Mouse (Mus musculus) MEL (cell line): ENCODE results near the gene Zscan10. TPM values are rescaled to one million over a fixed set of nuclear protein-coding genes. Genes with fewer than 3 reads are reported as not detected.
A peak's percentile ranks its signal among the peaks of the same experiment; 100 is the strongest.

Source experiments
- DNase-seq: peaks from one replicate; pipeline ENCODE4 v3.0.0; 2011; ENCODE audit warnings: low read depth, low spot score
- H3K27ac ChIP-seq: 2 replicates; pipeline ENCODE4 v1.5.1; 2012; ENCODE audit warnings: low read depth, mild to moderate bottlenecking, control low read depth, low read length, moderate library complexity; ENCODE audit not compliant: control insufficient read depth
- H3K27me3 ChIP-seq, 2 experiments: fragments of 150-350 bp in 1 of 2; sonication (generic) in 1 of 2; 2 replicates each; pipeline ENCODE4 v1.6.1; 2012; ENCODE audit warnings: low read length in 2 of 2, mild to moderate bottlenecking in 2 of 2, improper control_type of control experiment in 1 of 2, moderate library complexity in 1 of 2; ENCODE audit not compliant: insufficient read depth in 2 of 2, control insufficient read depth in 1 of 2
- H3K36me3 ChIP-seq, 2 experiments: 2 replicates each; pipeline ENCODE4 v1.6.1; 2012 to 2014; ENCODE audit warnings: low read length in 2 of 2, improper control_type of control experiment in 1 of 2, inconsistent platforms in 1 of 2, mild to moderate bottlenecking in 1 of 2; ENCODE audit not compliant: insufficient read depth in 2 of 2, control insufficient read depth in 1 of 2
- H3K4me1 ChIP-seq, 2 experiments: fragments of 150-350 bp in 1 of 2; sonication (generic) in 1 of 2; 2 replicates each; pipeline ENCODE4 v1.6.1; 2012; ENCODE audit warnings: low read length in 2 of 2, improper control_type of control experiment in 1 of 2, mild to moderate bottlenecking in 1 of 2; ENCODE audit not compliant: insufficient read depth in 2 of 2, control insufficient read depth in 1 of 2
- H3K4me3 ChIP-seq, 2 experiments: fragments of 150-350 bp in 1 of 2; sonication (generic) in 1 of 2; 2 replicates each; pipeline ENCODE4 v1.5.1; 2012; ENCODE audit warnings: low read depth in 2 of 2, low read length in 2 of 2, mild to moderate bottlenecking in 2 of 2, moderate library complexity in 2 of 2, control low read depth in 1 of 2, improper control_type of control experiment in 1 of 2; ENCODE audit not compliant: control insufficient read depth in 1 of 2, insufficient read depth in 1 of 2
- H3K79me2 ChIP-seq: 2 replicates; pipeline ENCODE4 v1.6.1; 2012; ENCODE audit warnings: mild to moderate bottlenecking, low read length, moderate library complexity; ENCODE audit not compliant: control insufficient read depth, poor library complexity, insufficient read depth
- H3K9ac ChIP-seq: 2 replicates; pipeline ENCODE4 v1.6.1; 2012; ENCODE audit warnings: low read depth, mild to moderate bottlenecking, control low read depth, low read length, moderate library complexity; ENCODE audit not compliant: control insufficient read depth, poor library complexity, severe bottlenecking
- H3K9me3 ChIP-seq: fragments of 150-350 bp; sonication (generic); replicated peaks from 2 replicates; pipeline ENCODE4 v1.6.1; 2012; ENCODE audit warnings: mild to moderate bottlenecking, low read length, improper control_type of control experiment, moderate library complexity; ENCODE audit not compliant: insufficient read depth
- BHLHE40 ChIP-seq: IDR thresholded peaks from 2 replicates; pipeline ENCODE4 v1.6.1; 2012; ENCODE audit warnings: low read depth, mild to moderate bottlenecking, inconsistent platforms, low read length, improper control_type of control experiment, borderline replicate concordance
- CHD1 ChIP-seq: IDR thresholded peaks from 2 replicates; pipeline ENCODE4 v1.6.1; 2012; ENCODE audit warnings: low read depth, mild to moderate bottlenecking, inconsistent platforms, low read length, improper control_type of control experiment
- CHD2 ChIP-seq: IDR thresholded peaks from 2 replicates; pipeline ENCODE4 v1.6.1; 2011; ENCODE audit warnings: low read length, improper control_type of control experiment
- CTCF ChIP-seq, 3 experiments: IDR thresholded peaks in 2 of 3; conservative IDR thresholded peaks in 1 of 3; 2 replicates each; pipeline ENCODE4 v1.5.1; 2011 to 2012; ENCODE audit warnings: low read length in 3 of 3, low read depth in 2 of 3, mild to moderate bottlenecking in 2 of 3, improper control_type of control experiment in 1 of 3, inconsistent platforms in 1 of 3, mixed read lengths in 1 of 3, moderate library complexity in 1 of 3; ENCODE audit not compliant: control insufficient read depth in 1 of 3, insufficient read depth in 1 of 3, poor library complexity in 1 of 3, severe bottlenecking in 1 of 3
- E2F4 ChIP-seq: IDR thresholded peaks from 2 replicates; pipeline ENCODE4 v1.6.1; 2011; ENCODE audit warnings: low read depth, low read length, improper control_type of control experiment, borderline replicate concordance
- ETS1 ChIP-seq: IDR thresholded peaks from 2 replicates; pipeline ENCODE4 v1.6.1; 2012; ENCODE audit warnings: low read depth, mild to moderate bottlenecking, inconsistent platforms, low read length, improper control_type of control experiment, moderate library complexity
- GABPA ChIP-seq: IDR thresholded peaks from 2 replicates; pipeline ENCODE4 v1.6.1; 2012; ENCODE audit warnings: low read depth, mild to moderate bottlenecking, inconsistent platforms, low read length, improper control_type of control experiment, moderate library complexity
- GATA1 ChIP-seq: IDR thresholded peaks from 2 replicates; pipeline ENCODE4 v1.6.1; 2011; ENCODE audit warnings: low read depth, low read length, improper control_type of control experiment
- HCFC1 ChIP-seq: IDR thresholded peaks from 2 replicates; pipeline ENCODE4 v1.6.1; 2012; ENCODE audit warnings: low read depth, mild to moderate bottlenecking, inconsistent platforms, low read length, improper control_type of control experiment, moderate library complexity
- JUND ChIP-seq: IDR thresholded peaks from 2 replicates; pipeline ENCODE4 v1.6.1; 2011; ENCODE audit warnings: low read depth, mild to moderate bottlenecking, improper control_type of control experiment, low read length
- KAT2A ChIP-seq: conservative IDR thresholded peaks from 2 replicates; pipeline ENCODE4 v1.6.1; 2012; ENCODE audit warnings: low read depth, low read length, improper control_type of control experiment, inconsistent platforms
- MAX ChIP-seq: IDR thresholded peaks from 2 replicates; pipeline ENCODE4 v1.6.1; 2011; ENCODE audit warnings: low read length, improper control_type of control experiment
- MAZ ChIP-seq: IDR thresholded peaks from 2 replicates; pipeline ENCODE4 v1.6.1; 2012; ENCODE audit warnings: low read depth, mild to moderate bottlenecking, inconsistent platforms, low read length, improper control_type of control experiment
- MXI1 ChIP-seq: IDR thresholded peaks from 2 replicates; pipeline ENCODE4 v1.6.1; 2011; ENCODE audit warnings: mild to moderate bottlenecking, low read depth, low read length, improper control_type of control experiment
- MYB ChIP-seq: IDR thresholded peaks from 2 replicates; pipeline ENCODE4 v1.6.1; 2011; ENCODE audit warnings: mild to moderate bottlenecking, low read depth, low read length, improper control_type of control experiment
- MYC ChIP-seq: IDR thresholded peaks from 2 replicates; pipeline ENCODE4 v1.6.1; 2011; ENCODE audit warnings: low read depth, mild to moderate bottlenecking, low read length, improper control_type of control experiment, moderate library complexity
- NELFE ChIP-seq: IDR thresholded peaks from 2 replicates; pipeline ENCODE4 v1.6.1; 2011; ENCODE audit warnings: low read depth, low read length, improper control_type of control experiment
- NRF1 ChIP-seq: IDR thresholded peaks from 2 replicates; pipeline ENCODE4 v1.6.1; 2014; ENCODE audit warnings: low read depth, mild to moderate bottlenecking, inconsistent platforms, low read length, improper control_type of control experiment, moderate library complexity; ENCODE audit not compliant: poor library complexity, insufficient read depth, severe bottlenecking
- POLR2A ChIP-seq, 2 experiments: IDR thresholded peaks; 2 replicates each; pipeline ENCODE4 v1.6.1; 2011 to 2012; ENCODE audit warnings: low read length in 2 of 2, mild to moderate bottlenecking in 2 of 2, control low read depth in 1 of 2, improper control_type of control experiment in 1 of 2, low read depth in 1 of 2, moderate library complexity in 1 of 2; ENCODE audit not compliant: control insufficient read depth in 1 of 2, insufficient read depth in 1 of 2, poor library complexity in 1 of 2
- POLR2AphosphoS2 ChIP-seq: IDR thresholded peaks from 2 replicates; pipeline ENCODE4 v1.6.1; 2011; ENCODE audit warnings: low read length, improper control_type of control experiment
- POLR2AphosphoS5 ChIP-seq: IDR thresholded peaks from 2 replicates; pipeline ENCODE4 v1.6.1; 2012; ENCODE audit warnings: low read depth, borderline replicate concordance, mild to moderate bottlenecking, inconsistent platforms, low read length, moderate library complexity, mixed read lengths
- RAD21 ChIP-seq: IDR thresholded peaks from 2 replicates; pipeline ENCODE4 v1.6.1; 2011; ENCODE audit warnings: mild to moderate bottlenecking, low read depth, low read length, improper control_type of control experiment
- RCOR1 ChIP-seq: IDR thresholded peaks from 2 replicates; pipeline ENCODE4 v1.6.1; 2012; ENCODE audit warnings: low read depth, mild to moderate bottlenecking, inconsistent platforms, low read length, improper control_type of control experiment
- SIN3A ChIP-seq: IDR thresholded peaks from 2 replicates; pipeline ENCODE4 v1.6.1; 2012; ENCODE audit warnings: low read length, improper control_type of control experiment, inconsistent platforms
- SMC3 ChIP-seq: IDR thresholded peaks from 2 replicates; pipeline ENCODE4 v1.6.1; 2011; ENCODE audit warnings: low read depth, low read length, improper control_type of control experiment
- TBP ChIP-seq: IDR thresholded peaks from 2 replicates; pipeline ENCODE4 v1.8.0; 2011; ENCODE audit warnings: low read depth, low read length, improper control_type of control experiment
- TCF12 ChIP-seq: IDR thresholded peaks from 2 replicates; pipeline ENCODE4 v1.6.1; 2014; ENCODE audit warnings: low read depth, mild to moderate bottlenecking, inconsistent platforms, low read length, improper control_type of control experiment, moderate library complexity
- UBTF ChIP-seq: IDR thresholded peaks from 2 replicates; pipeline ENCODE4 v1.6.1; 2012; ENCODE audit warnings: low read depth, mild to moderate bottlenecking, inconsistent platforms, low read length, improper control_type of control experiment, moderate library complexity, borderline replicate concordance; ENCODE audit not compliant: insufficient read depth
- USF1 ChIP-seq: IDR thresholded peaks from 2 replicates; pipeline ENCODE4 v1.6.1; 2014; ENCODE audit warnings: low read depth, mild to moderate bottlenecking, inconsistent platforms, low read length, improper control_type of control experiment, moderate library complexity
- USF2 ChIP-seq, 2 experiments: IDR thresholded peaks; 2 replicates each; pipeline ENCODE4 v1.6.1; 2011 to 2012; ENCODE audit warnings: improper control_type of control experiment in 2 of 2, low read length in 2 of 2, borderline replicate concordance in 1 of 2, inconsistent platforms in 1 of 2, low read depth in 1 of 2, mild to moderate bottlenecking in 1 of 2; ENCODE audit not compliant: insufficient read depth in 1 of 2
- ZMIZ1 ChIP-seq: IDR thresholded peaks from 2 replicates; pipeline ENCODE4 v1.6.1; 2012; ENCODE audit warnings: low read depth, mild to moderate bottlenecking, inconsistent platforms, low read length, improper control_type of control experiment, moderate library complexity
- polyA plus RNA-seq, 2 experiments: library from polyadenylated mRNA; stranded (reverse) in 1 of 2; unstranded in 1 of 2; fragments of >175 nt in 1 of 2; fragments of >200 nt in 1 of 2; gene quantifications; 2 replicates each; pipeline versions ENCODE4 v1.2.1 to v1.2.4; 2012; ENCODE audit warnings: low replicate concordance in 2 of 2, low read depth in 1 of 2; ENCODE audit not compliant: insufficient read length in 2 of 2, insufficient read depth in 1 of 2, missing spikeins in 1 of 2
- total RNA-seq: library from RNA; depleted of rRNA; stranded (reverse); fragments of 300-350 nt; gene quantifications from 2 replicates; pipeline ENCODE4 v1.2.3, GENCODE M21; 2012

The Zscan10 gene
- total and polyA plus RNA-seq, 3 experiments: 0.08 TPM; not detected in 2

DNA sequence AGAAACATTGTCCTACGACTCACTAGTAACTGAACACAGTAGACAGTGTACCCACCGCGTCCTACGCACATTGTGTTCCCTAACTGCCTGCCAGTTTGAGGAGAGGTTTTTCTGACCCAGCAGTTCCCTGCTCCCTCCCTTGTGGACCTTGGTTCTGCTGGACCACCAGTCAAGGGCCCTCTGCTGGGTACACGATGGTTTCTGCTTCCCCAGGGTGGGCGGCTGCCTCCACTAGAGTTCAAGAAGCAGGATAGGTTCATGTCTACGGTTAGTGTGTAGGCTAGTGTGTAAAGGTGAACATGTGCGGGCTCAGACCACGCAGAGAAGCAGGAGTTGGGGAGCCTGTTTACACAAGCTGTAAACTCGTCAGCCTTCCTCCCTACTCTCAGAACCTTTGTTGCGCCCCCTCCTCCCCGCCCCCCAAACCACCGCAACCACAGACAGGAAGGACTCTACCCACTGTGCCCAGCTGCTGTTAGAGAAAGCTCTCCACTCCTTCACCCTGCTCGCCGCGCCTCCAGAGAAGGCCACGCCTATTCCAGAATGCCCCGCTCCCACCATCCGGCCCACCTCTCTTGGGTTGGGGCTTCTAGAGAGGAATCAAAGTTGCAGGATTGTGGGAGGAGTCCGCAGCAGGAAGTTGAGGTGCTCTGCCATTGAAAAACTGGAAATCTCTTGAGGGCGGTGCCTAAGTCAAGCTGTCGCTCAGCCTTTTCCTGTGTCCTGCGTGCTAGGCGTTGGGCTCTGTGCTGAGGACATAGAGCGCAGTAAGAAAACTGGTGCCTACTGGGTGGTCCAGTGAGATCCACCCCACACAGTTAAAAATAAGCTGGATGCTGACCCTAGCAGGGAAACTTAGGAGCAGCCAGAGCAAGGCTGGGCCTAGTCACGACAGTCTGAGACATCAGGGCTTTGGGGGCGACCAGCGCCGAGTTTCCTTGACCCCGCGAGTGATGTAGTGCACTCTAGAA, 1.8 kb upstream of the Zscan10 start, which contains the start of gene Zfp13 (continued):
- TF ChIP-seq CTCF (IDR thresholded peaks at IDR 0.05 in 2 of 3, conservative IDR thresholded peaks at IDR 0.05 in 1 of 3; ENCODE audit: control insufficient read depth in 1 of 3, insufficient read depth in 1 of 3, low read depth in 2 of 3, low read length in 3 of 3, poor library complexity in 1 of 3, severe bottlenecking in 1 of 3) (no peak), E2F4 (no peak), ZMIZ1 (0 out of 2 replicates have a peak, but pooled peaks have one; percentile 80), NRF1 (no peak)
- TF ChIP-seq, all 39 proteins: peak for 15

GRCm38 (mm10) chr17:23599605-23600063, 1.0 kb upstream of the Zscan10 start:
- H3K36me3 ChIP-seq: peaks cover 0 to 5% of the 10 kb centered on the region in 2 experiments; a peak in 2 of 4 replicates
- peak overlapping the region; percentile 71 for H3K9ac ChIP-seq
- DNase-seq: peak; percentile 89
- peak overlapping the region; percentile 79 for H3K27ac ChIP-seq
- H3K79me2 ChIP-seq: no peaks in the 10 kb centered on the region; the same call in 1 of the 2 replicates
- no peaks in the 10 kb centered on the region for H3K9me3 ChIP-seq
- TF ChIP-seq SMC3 (peak; percentile 16; the same call in 1 of the 2 replicates), BHLHE40 (peak; percentile 49; the same call in 1 of the 2 replicates), GABPA (no peak), TBP (peak; percentile 79), MAX (peak; percentile 73), POLR2A (IDR thresholded peaks at IDR 0.05; ENCODE audit: control insufficient read depth in 1 of 2, insufficient read depth in 1 of 2, low read depth in 1 of 2, low read length in 2 of 2, poor library complexity in 1 of 2) (peak in 1 of 2 experiments; percentile 13; a peak in 1 of 4 replicates), RAD21 (no peak), GATA1 (peak; percentile 57), HCFC1 (peak; percentile 74; the same call in 1 of the 2 replicates), NELFE (peak; percentile 56), MAZ (peak; percentile 70; the same call in 1 of the 2 replicates), MYC (peak; percentile 66; the same call in 1 of the 2 replicates), UBTF (no peak), CHD1 (peak; percentile 99), POLR2AphosphoS5 (no peak), ZMIZ1 (peak; percentile 61; the same call in 1 of the 2 replicates), TCF12 (no peak), SIN3A (peak; percentile 87; the same call in 1 of the 2 replicates), KAT2A (peak; percentile 39; the same call in 1 of the 2 replicates), CHD2 (no peak), ETS1 (peak; percentile 28), E2F4 (peak; percentile 79), MXI1 (peak; percentile 71; the same call in 1 of the 2 replicates), POLR2AphosphoS2 (no peak; the same call in 1 of the 2 replicates), USF1 (no peak), USF2 (IDR thresholded peaks at IDR 0.05; ENCODE audit: borderline replicate concordance in 1 of 2, insufficient read depth in 1 of 2, low read depth in 1 of 2, low read length in 2 of 2) (no peak), JUND (0 out of 2 replicates have a peak, but pooled peaks have one; percentile 43), NRF1 (no peak), RCOR1 (peak; percentile 33; the same call in 1 of the 2 replicates), MYB (no peak)
- no peaks in the 10 kb centered on the region for H3K27me3 ChIP-seq
- peaks cover 0 to 10% of the 10 kb centered on the region in 2 experiments; a peak in 2 of 4 replicates for H3K4me1 ChIP-seq
- H3K4me3 ChIP-seq: peak overlapping the region; percentile 58 to 75
